Mouse (Mus musculus): ENCODE results near the gene Rsph6a. TPM values are rescaled to one million over a fixed set of nuclear protein-coding genes. Genes with fewer than 3 reads are reported as not detected.
A peak's percentile ranks its signal among the peaks of the same experiment; 100 is the strongest.

Rsph6a gene
- polyA plus RNA-seq, 1 experiment, result 0.06 TPM

DNA sequence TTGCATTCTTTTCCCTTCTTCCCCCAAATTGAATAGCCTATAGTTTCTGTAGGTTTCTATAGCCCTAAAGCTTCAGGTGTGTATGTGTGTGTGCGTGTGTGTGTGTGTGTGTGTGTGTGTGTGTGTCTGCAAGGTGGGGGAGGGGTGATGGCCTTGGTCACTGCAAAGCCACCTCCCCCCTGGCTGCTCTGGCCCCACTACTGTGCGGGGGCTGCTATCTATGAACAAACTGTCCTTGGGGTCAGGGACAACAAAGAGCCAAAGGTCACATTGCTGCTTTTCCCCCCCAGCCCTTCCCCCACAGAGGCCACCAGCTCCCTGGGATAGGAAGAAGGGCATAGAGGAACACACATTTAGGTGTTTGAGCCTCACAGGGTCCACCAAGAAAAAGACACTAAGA lies 41.6 kb upstream of the Rsph6a start:
- no peak overlapping the region for H3K27ac ChIP-seq (ENCODE audit: insufficient read depth, low read length)
- peaks cover 5% of the 10 kb centered on the region; the same call in 1 of the 2 replicates for H3K4me1 ChIP-seq (ENCODE audit: control insufficient read depth, insufficient read depth, insufficient read length)
- H3K4me3 ChIP-seq (ENCODE audit: extremely low read depth, insufficient read depth, insufficient read length), result no peak overlapping the region
- DNase-seq (ENCODE audit: low read depth in 1 of 2, low spot score in 2 of 2), result no peak
- 66% methylated on average over 2 of the region's 2 CpGs for WGBS
- no peaks in the 10 kb centered on the region for H3K36me3 ChIP-seq (ENCODE audit: control insufficient read depth, insufficient read depth, low read length)
- peaks cover 6% of the 10 kb centered on the region for H3K27me3 ChIP-seq (ENCODE audit: control insufficient read depth, insufficient read depth, low read length)
- no peak for TF ChIP-seq POLR2A (IDR thresholded peaks at IDR 0.05; ENCODE audit: low read depth, low read length)
- no peak for TF ChIP-seq CTCF (IDR thresholded peaks at IDR 0.05; ENCODE audit: extremely low read depth, insufficient read depth, insufficient read length, insufficient replicate concordance)

DNA sequence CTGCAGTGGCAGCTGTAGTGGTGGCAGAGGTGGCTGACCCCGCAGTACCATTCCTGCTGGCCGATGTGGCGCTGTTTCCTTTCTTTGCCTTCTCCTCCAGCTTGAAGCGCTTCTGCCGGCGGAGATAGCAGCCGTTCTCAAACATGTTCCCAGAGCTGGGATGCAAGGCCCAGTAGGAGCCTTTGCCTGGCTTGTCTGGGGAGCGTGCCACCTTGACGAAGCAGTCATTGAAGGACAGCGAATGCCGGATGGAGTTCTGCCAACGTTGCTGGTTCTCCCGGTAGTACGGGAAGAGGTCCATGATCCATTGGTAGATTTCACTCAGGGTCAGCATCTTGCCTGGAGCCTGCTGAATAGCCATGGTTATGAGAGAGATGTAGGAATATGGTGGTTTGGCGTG lies 40.0 kb upstream of the Rsph6a start:
- Histone ChIP-seq H3K36me3 (ENCODE audit: control insufficient read depth, insufficient read depth, low read length) (no peaks in the 10 kb centered on the region), H3K4me1 (ENCODE audit: control insufficient read depth, insufficient read depth, insufficient read length) (peaks cover 5% of the 10 kb centered on the region; the same call in 1 of the 2 replicates), H3K4me3 (ENCODE audit: extremely low read depth, insufficient read depth, insufficient read length) (no peak overlapping the region), H3K27ac (ENCODE audit: insufficient read depth, low read length) (no peak overlapping the region), H3K27me3 (ENCODE audit: control insufficient read depth, insufficient read depth, low read length) (peaks cover 6% of the 10 kb centered on the region)
- no peak for TF ChIP-seq CTCF (IDR thresholded peaks at IDR 0.05; ENCODE audit: extremely low read depth, insufficient read depth, insufficient read length, insufficient replicate concordance)
- TF ChIP-seq POLR2A (IDR thresholded peaks at IDR 0.05; ENCODE audit: low read depth, low read length), result no peak
- no peak for DNase-seq (ENCODE audit: low read depth in 1 of 2, low spot score in 2 of 2)
- WGBS, result 92% methylated on average over 15 of the region's 15 CpGs

- Histone ChIP-seq H3K4me3 (ENCODE audit: extremely low read depth, insufficient read depth, insufficient read length) (no peak overlapping the region), H3K27me3 (ENCODE audit: control insufficient read depth, insufficient read depth, low read length) (peaks cover 7% of the 10 kb centered on the region), H3K4me1 (ENCODE audit: control insufficient read depth, insufficient read depth, insufficient read length) (peaks cover 7% of the 10 kb centered on the region; the same call in 1 of the 2 replicates), H3K36me3 (ENCODE audit: control insufficient read depth, insufficient read depth, low read length) (no peaks in the 10 kb centered on the region), H3K27ac (ENCODE audit: insufficient read depth, low read length) (no peak overlapping the region)
- no peak for DNase-seq (ENCODE audit: low read depth in 1 of 2, low spot score in 2 of 2)
- 90% methylated on average over 4 of the region's 4 CpGs for WGBS
- TF ChIP-seq POLR2A (IDR thresholded peaks at IDR 0.05; ENCODE audit: low read depth, low read length) (no peak), CTCF (IDR thresholded peaks at IDR 0.05; ENCODE audit: extremely low read depth, insufficient read depth, insufficient read length, insufficient replicate concordance) (no peak)
Observed at GRCm38 (mm10) chr7:19016042-19016441, 38.4 kb upstream of the Rsph6a start.

DNA sequence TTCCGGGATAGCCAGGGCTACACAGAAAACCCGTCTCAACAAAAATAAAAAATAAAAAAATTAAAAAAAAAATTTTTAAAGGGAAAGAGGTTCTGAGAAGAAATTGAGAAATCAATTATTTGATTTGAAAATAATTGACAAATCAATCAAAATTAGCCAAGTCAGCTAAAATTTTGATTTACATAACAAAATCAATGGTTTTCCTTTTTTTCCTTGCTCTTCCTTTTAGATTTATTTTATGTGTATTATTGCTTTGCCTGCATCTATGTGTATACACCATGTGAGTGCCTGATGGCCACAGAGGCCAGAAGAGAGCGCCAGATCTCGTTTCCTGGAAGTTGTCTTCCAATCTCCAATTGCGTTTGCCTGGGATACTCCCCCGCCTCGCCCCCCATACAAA lies 36.6 kb upstream of the Rsph6a start:
- Histone ChIP-seq H3K36me3 (ENCODE audit: control insufficient read depth, insufficient read depth, low read length) (no peaks in the 10 kb centered on the region), H3K4me1 (ENCODE audit: control insufficient read depth, insufficient read depth, insufficient read length) (peaks cover 2% of the 10 kb centered on the region; the same call in 1 of the 2 replicates), H3K27ac (ENCODE audit: insufficient read depth, low read length) (no peak overlapping the region), H3K4me3 (ENCODE audit: extremely low read depth, insufficient read depth, insufficient read length) (no peak overlapping the region), H3K27me3 (ENCODE audit: control insufficient read depth, insufficient read depth, low read length) (peaks cover 4% of the 10 kb centered on the region; the same call in 1 of the 2 replicates)
- TF ChIP-seq CTCF (IDR thresholded peaks at IDR 0.05; ENCODE audit: extremely low read depth, insufficient read depth, insufficient read length, insufficient replicate concordance) (no peak), POLR2A (IDR thresholded peaks at IDR 0.05; ENCODE audit: low read depth, low read length) (no peak)
- DNase-seq (ENCODE audit: low read depth in 1 of 2, low spot score in 2 of 2), result no peak
- 92% methylated on average over 7 of the region's 7 CpGs for whole genome bisulfite sequencing

- no peak for TF ChIP-seq CTCF (IDR thresholded peaks at IDR 0.05; ENCODE audit: extremely low read depth, insufficient read depth, insufficient read length, insufficient replicate concordance)
- TF ChIP-seq POLR2A (IDR thresholded peaks at IDR 0.05; ENCODE audit: low read depth, low read length), result no peak
Observed at GRCm38 (mm10) chr7:19021048-19021447, 33.4 kb upstream of the Rsph6a start.

GRCm38 (mm10) chr7:19022189-19022958 lies 32.1 kb upstream of the Rsph6a start:
- TF ChIP-seq POLR2A (IDR thresholded peaks at IDR 0.05; ENCODE audit: low read depth, low read length), result no peak
- TF ChIP-seq CTCF (IDR thresholded peaks at IDR 0.05; ENCODE audit: extremely low read depth, insufficient read depth, insufficient read length, insufficient replicate concordance), result no peak
- no peak for DNase-seq (ENCODE audit: low read depth in 1 of 2, low spot score in 2 of 2)
- Histone ChIP-seq H3K4me1 (ENCODE audit: control insufficient read depth, insufficient read depth, insufficient read length) (peaks cover 11% of the 10 kb centered on the region), H3K27me3 (ENCODE audit: control insufficient read depth, insufficient read depth, low read length) (peaks cover 10% of the 10 kb centered on the region), H3K36me3 (ENCODE audit: control insufficient read depth, insufficient read depth, low read length) (no peaks in the 10 kb centered on the region), H3K4me3 (ENCODE audit: extremely low read depth, insufficient read depth, insufficient read length) (no peak overlapping the region), H3K27ac (ENCODE audit: insufficient read depth, low read length) (no peak overlapping the region)
- WGBS, result 81% methylated on average over 18 of the region's 18 CpGs

More at GRCm38 (mm10) chr7:19021048-19021447, 33.4 kb upstream of the Rsph6a start:
- H3K27ac ChIP-seq (ENCODE audit: insufficient read depth, low read length), result no peak overlapping the region
- H3K4me1 ChIP-seq (ENCODE audit: control insufficient read depth, insufficient read depth, insufficient read length), result peaks cover 11% of the 10 kb centered on the region
- 36% methylated on average over 8 of the region's 8 CpGs for WGBS
- H3K27me3 ChIP-seq (ENCODE audit: control insufficient read depth, insufficient read depth, low read length), result peaks cover 10% of the 10 kb centered on the region
- DNase-seq (ENCODE audit: low read depth in 1 of 2, low spot score in 2 of 2), result no peak
- H3K4me3 ChIP-seq (ENCODE audit: extremely low read depth, insufficient read depth, insufficient read length), result no peak overlapping the region
- no peaks in the 10 kb centered on the region for H3K36me3 ChIP-seq (ENCODE audit: control insufficient read depth, insufficient read depth, low read length)

DNA sequence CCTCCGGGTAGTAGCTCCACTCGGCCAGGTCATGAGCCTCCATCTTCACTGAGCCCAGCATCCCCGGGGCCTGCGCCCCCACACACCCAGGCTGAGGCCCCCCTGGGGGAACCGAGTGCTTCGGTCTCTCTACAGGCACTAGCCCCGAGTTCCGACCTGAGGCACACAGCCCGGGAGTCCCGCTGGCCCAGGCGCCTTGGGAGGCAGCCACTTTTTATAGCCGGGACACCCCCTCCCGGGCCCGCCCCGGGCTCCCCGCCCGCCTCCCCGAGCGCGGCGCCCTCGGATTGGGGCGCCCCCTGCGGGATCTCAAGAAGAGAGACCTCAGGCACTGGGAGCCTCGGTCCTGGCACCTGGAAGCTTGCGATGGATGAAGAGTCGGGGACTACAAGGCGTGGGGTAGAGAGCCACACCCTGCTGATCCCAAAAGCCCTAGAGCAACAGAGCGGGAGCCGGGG lies 31.1 kb upstream of the Rsph6a start, which contains the start of gene Foxa3:
Foxa3 (minus strand) TSS at position 182 of the 458 bp plus-strand sequence.
- TF ChIP-seq POLR2A (IDR thresholded peaks at IDR 0.05; ENCODE audit: low read depth, low read length), result no peak
- TF ChIP-seq CTCF (IDR thresholded peaks at IDR 0.05; ENCODE audit: extremely low read depth, insufficient read depth, insufficient read length, insufficient replicate concordance), result peak; percentile 23; the same call in 1 of the 2 replicates
- peak; percentile 31 to 32 for DNase-seq (ENCODE audit: low read depth in 1 of 2, low spot score in 2 of 2)
- WGBS, result 3% methylated on average over 30 of the region's 30 CpGs
- Histone ChIP-seq H3K27ac (ENCODE audit: insufficient read depth, low read length) (no peak within 1 kb of the TSS), H3K36me3 (ENCODE audit: control insufficient read depth, insufficient read depth, low read length) (no peaks in the 10 kb centered on the region), H3K4me3 (ENCODE audit: extremely low read depth, insufficient read depth, insufficient read length) (peak within 1 kb of the TSS; percentile 87), H3K27me3 (ENCODE audit: control insufficient read depth, insufficient read depth, low read length) (peaks cover 10% of the 10 kb centered on the region), H3K4me1 (ENCODE audit: control insufficient read depth, insufficient read depth, insufficient read length) (peaks cover 11% of the 10 kb centered on the region)

Measured in spleen, adult 2 months (tissue).